Mouse (Mus musculus): Measurements from ENCODE around the gene Dnah7a. TPM values are rescaled to one million over a fixed set of nuclear protein-coding genes. Genes with fewer than 3 reads are reported as not detected.
"Not testable (repeated sequence)": the region's sequence is repeated elsewhere in the genome, so short reads cannot be mapped to it uniquely, and the experiment has no call there.

Gene Dnah7a
- polyA plus RNA-seq, 1 experiment from 2014 or later, result not detected

DNA sequence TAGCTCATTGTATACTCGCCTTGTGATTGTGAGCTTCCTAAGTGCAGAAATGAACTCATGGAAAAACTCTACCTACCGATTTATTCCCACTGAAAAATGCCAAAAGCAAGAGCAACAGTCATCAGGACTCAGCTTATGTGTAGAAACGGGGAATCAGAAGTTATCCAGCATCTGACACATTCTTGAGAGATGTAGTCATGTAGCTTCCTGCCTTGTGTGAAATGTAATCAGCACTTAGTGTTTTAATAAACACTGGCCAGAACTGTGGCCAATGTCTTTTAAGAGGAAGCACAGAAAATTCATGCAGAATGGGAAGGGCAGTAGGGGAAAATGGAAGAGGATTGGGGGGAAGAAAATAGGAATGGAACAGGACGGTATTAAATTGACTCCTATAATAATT, 232.9 kb downstream of the Dnah7a start:
- no peaks in the 10 kb centered on the region for H3K27me3 ChIP-seq
- H3K36me3 ChIP-seq (replicated peaks), result no peaks in the 10 kb centered on the region
- no peak overlapping the region for H3K9ac ChIP-seq
- no peaks in the 10 kb centered on the region for H3K4me1 ChIP-seq (replicated peaks)
- H3K4me2 ChIP-seq, result no peak overlapping the region
- WGBS (ENCODE audit: insufficient replicate concordance), result 44% methylated on average over 4 of the region's 4 CpGs
- ATAC-seq (ENCODE audit: insufficient read depth), result no peak
- H3K4me3 ChIP-seq (replicated peaks), result no peak overlapping the region
- H3K9me3 ChIP-seq (replicated peaks), result no peaks in the 10 kb centered on the region
- H3K27ac ChIP-seq (replicated peaks), result no peak overlapping the region

DNA sequence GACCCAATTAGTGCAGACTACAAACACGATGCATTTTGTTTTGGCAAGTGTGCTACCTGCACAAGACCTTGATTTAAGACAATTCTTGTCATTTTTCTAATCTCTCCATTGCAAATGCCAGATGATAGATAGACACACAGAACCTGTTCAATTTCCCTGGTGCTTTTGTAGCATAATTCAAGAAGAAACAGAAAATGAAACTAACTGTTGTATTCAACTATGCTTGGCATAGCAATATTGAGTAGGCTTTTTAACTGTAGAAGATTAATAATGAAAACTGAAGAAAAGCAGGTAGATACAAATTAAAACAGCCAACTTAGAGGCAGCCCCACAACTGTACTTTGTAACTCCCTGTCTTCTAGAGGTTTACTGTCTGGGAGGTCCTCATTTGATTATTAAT, 234.5 kb downstream of the Dnah7a start:
- H3K4me2 ChIP-seq; H3K27ac ChIP-seq (replicated peaks); H3K36me3 ChIP-seq (replicated peaks); H3K9ac ChIP-seq; H3K4me3 ChIP-seq (replicated peaks); H3K9me3 ChIP-seq (replicated peaks); H3K4me1 ChIP-seq (replicated peaks); ATAC-seq (ENCODE audit: insufficient read depth); H3K27me3 ChIP-seq: not testable (repeated sequence)
- 57% methylated on average over 1 of the region's 1 CpGs for WGBS (ENCODE audit: insufficient replicate concordance)

DNA sequence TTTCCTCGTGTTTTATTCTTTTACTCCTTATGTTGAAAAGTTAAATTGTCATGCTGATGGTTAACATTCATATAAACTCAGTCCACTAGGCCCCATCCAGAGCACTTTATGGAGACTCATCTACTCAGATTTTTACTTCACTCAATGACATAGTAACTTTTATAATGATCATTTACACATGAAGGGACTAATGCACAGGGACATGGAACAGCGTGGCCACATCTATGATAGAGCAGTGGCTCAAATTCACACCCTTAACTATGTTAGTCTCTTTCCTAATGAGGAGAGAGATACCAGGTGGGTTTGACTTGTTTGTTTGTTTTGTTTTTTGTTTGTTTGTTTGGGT, 239.3 kb downstream of the Dnah7a start:
- H3K27me3 ChIP-seq, result no peaks in the 10 kb centered on the region
- no peaks in the 10 kb centered on the region for H3K9me3 ChIP-seq (replicated peaks)
- no peak overlapping the region for H3K4me3 ChIP-seq (replicated peaks)
- no peak overlapping the region for H3K27ac ChIP-seq (replicated peaks)
- 49% methylated on average over 2 of the region's 2 CpGs for WGBS (ENCODE audit: insufficient replicate concordance)
- H3K36me3 ChIP-seq (replicated peaks), result no peaks in the 10 kb centered on the region
- H3K9ac ChIP-seq, result no peak overlapping the region
- no peak for ATAC-seq (ENCODE audit: insufficient read depth)
- H3K4me2 ChIP-seq, result no peak overlapping the region
- H3K4me1 ChIP-seq (replicated peaks), result no peaks in the 10 kb centered on the region

DNA sequence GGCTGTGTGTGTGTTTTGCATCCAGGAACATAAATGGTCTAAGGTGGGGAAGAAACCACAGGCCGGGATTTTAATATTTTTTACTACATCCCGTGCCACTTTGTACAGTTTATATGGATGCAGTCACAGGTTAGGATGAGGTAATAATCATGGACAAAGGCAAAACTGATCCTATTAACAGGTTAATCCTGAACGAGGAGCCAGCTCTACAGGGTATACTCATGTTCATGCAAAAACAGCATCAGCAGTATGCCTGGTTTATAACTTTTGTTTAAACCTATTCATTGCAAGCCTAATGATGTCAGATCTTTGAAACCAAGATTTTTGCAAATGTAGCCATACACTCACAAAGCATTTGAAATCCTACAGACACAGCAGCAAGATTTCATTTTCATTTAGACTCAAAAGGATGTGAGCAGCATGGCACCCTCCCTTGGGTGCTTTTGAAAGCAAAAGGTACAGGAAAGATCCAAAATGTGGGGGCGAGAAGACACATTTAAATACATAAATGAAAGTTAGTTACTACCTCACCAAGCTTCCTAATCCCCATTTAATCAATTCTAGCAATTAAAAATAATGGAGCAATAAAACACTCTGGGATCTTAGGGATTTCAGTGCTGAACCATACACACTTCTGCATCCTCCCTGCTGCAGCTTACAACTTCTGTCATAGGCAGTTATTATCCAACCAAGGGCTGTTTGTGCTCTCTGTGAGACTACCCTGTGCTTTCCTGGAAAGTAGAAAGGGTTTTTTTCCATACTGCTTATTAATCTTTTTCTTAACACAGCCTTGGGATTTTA, 239.9 kb downstream of the Dnah7a start:
- not testable (repeated sequence) for H3K4me1 ChIP-seq (replicated peaks); H3K9me3 ChIP-seq (replicated peaks); H3K36me3 ChIP-seq (replicated peaks); H3K27ac ChIP-seq (replicated peaks); H3K9ac ChIP-seq; H3K4me2 ChIP-seq; H3K27me3 ChIP-seq; ATAC-seq (ENCODE audit: insufficient read depth); H3K4me3 ChIP-seq (replicated peaks)
- WGBS (ENCODE audit: insufficient replicate concordance), result 58% methylated on average over 4 of the region's 4 CpGs

DNA sequence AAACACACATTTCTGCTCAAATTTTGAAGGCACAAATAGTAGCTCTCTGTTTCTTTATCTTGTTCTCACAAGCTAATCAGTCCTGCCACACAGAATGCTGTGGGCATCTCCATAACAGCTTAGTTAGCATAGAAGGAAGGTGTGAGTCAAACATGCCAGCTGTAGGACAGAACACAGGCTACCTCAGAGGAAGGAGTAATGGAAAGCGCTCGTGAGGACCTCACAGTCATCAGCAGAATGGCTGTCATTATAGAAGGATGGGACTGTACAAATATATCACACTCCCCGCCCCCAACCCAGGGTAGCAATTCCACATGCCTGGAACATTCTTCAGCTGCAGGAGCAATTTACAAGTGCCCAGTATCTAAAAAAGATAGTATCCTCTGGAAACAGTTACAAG, 267.4 kb downstream of the Dnah7a start:
- not testable (repeated sequence) for H3K9me3 ChIP-seq (replicated peaks)
- 57% methylated on average over 3 of the region's 3 CpGs for WGBS (ENCODE audit: insufficient replicate concordance)

DNA sequence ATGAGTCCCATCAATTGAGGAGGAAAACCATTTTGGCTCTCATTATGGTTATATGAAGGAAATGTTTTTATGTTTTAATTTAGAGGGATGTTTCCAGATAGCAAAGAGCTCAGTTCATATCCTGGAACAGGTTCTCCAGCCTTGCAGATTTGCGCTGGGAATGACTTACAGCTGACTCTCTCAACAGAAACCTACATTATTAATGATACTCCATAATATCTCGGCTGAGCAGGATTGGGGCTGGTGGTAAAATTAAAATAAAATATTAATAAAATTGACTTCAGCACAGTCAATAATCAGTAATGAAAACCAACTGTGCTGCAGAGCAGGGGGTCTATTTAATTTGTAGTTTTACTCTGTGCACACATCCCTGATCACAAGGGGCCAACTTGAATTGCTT, 274.2 kb downstream of the Dnah7a start:
- not testable (repeated sequence) for ATAC-seq (ENCODE audit: insufficient read depth); H3K27ac ChIP-seq (replicated peaks); H3K36me3 ChIP-seq (replicated peaks); H3K4me1 ChIP-seq (replicated peaks); H3K27me3 ChIP-seq; H3K4me2 ChIP-seq; H3K9me3 ChIP-seq (replicated peaks); H3K4me3 ChIP-seq (replicated peaks); H3K9ac ChIP-seq
- 67% methylated on average over 2 of the region's 2 CpGs for WGBS (ENCODE audit: insufficient replicate concordance)

More for the DNA sequence above, 267.4 kb downstream of the Dnah7a start:
- not testable (repeated sequence) for ATAC-seq (ENCODE audit: insufficient read depth); H3K4me1 ChIP-seq (replicated peaks); H3K27me3 ChIP-seq; H3K36me3 ChIP-seq (replicated peaks); H3K9ac ChIP-seq; H3K4me2 ChIP-seq; H3K27ac ChIP-seq (replicated peaks); H3K4me3 ChIP-seq (replicated peaks)

DNA sequence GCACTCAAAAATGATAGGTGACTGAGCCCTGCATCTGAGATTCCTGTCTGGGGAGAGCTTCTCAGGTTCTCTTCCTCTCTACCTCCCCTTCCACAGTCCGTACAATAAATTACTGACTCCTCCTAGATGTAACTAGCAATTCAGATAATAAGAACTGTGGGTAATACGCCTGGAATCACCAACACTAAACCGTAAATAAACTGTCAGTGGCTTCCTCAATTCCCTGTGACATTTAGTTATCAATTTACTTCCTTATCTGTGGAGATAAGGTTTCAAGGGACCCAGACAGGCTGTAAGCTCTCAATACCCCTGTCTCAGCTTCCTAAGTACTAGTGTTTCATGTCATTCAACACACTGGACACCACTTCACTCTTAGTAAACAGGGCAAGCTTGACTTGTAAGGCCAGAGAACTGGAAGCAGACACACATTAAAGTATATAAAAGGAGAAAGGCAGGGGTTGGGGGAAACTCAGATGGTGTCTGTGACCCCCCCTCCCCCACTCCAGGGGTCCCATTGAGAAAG, 300.7 kb downstream of the Dnah7a start:
- WGBS (ENCODE audit: insufficient replicate concordance), result 12% methylated on average over 3 of the region's 3 CpGs
- H3K9ac ChIP-seq, result no peak overlapping the region
- no peaks in the 10 kb centered on the region for H3K27me3 ChIP-seq
- H3K4me3 ChIP-seq (replicated peaks), result no peak overlapping the region
- H3K4me2 ChIP-seq, result no peak overlapping the region
- H3K36me3 ChIP-seq (replicated peaks), result no peaks in the 10 kb centered on the region
- H3K4me1 ChIP-seq (replicated peaks), result no peaks in the 10 kb centered on the region
- no peaks in the 10 kb centered on the region for H3K9me3 ChIP-seq (replicated peaks)
- no peak overlapping the region for H3K27ac ChIP-seq (replicated peaks)
- no peak for ATAC-seq (ENCODE audit: insufficient read depth)

DNA sequence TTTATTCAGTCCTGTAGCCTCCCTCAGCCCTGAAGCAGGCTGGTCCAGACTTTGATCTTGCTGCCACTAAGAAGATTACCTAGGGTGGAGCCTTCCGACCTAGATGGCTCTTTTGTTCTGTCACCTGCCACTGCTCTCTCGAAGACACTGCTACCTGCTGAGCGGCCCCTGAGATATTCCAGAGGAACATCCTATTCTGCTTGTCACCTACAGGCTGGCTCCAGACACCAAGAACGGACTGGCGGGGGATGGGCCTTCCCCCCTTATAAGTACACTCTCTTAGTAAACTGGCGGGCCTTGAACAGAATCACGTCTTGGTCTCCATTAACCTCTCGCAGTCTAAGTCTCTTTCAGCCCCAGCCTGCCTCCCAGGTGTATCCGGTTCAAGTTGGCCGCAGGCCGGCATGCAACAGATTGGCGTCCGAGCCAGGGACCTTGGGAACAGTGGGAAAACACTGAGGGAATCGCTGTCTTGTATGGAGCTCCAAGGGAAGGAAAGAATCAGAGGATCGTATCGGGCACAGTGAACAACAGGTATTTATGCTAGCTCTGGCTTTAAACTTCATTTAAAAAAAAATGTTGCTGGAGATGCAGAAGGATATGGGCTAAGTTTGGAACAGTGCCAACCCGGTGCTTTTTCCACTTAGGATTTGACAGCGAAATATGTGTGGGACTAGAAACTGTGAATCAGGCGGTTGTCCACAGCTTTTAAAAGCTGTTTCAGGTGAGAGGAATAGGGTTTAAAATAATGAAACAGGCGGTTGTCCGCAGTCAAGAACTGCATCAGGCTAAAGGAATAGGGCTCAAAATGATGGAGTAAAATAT, 312.4 kb downstream of the Dnah7a start:
- WGBS (ENCODE audit: insufficient replicate concordance), result 39% methylated on average over 21 of the region's 21 CpGs

DNA sequence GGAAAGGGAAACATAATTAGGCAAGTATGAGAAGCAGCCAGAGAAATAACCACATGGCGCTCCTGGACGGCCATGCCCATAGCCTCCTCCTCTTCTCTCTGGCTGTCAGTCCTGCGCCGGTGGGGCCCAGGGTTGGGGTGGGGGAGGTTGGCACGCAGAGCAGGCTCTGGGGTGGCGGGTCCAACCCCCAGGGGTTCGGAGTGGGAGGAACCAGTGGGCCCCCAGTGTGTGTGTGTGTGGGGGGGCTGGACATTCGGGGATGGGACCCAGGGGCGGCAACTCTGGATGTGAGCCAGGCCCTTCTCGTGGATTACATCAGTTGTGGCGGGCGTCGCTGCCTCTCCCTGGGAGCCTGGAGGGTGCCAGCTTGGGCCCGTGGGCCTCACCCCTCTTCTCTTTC, 317.8 kb downstream of the Dnah7a start:
- 75% methylated on average over 14 of the region's 14 CpGs for WGBS (ENCODE audit: insufficient replicate concordance)
- H3K4me1 ChIP-seq (replicated peaks), result no peaks in the 10 kb centered on the region
- no peak overlapping the region for H3K27ac ChIP-seq (replicated peaks)
- no peaks in the 10 kb centered on the region for H3K9me3 ChIP-seq (replicated peaks)
- no peak overlapping the region for H3K9ac ChIP-seq
- no peak overlapping the region for H3K4me2 ChIP-seq
- no peaks in the 10 kb centered on the region for H3K27me3 ChIP-seq
- no peak for ATAC-seq (ENCODE audit: insufficient read depth)
- H3K36me3 ChIP-seq (replicated peaks), result no peaks in the 10 kb centered on the region
- H3K4me3 ChIP-seq (replicated peaks), result no peak overlapping the region

More for the DNA sequence above, 312.4 kb downstream of the Dnah7a start:
- not testable (repeated sequence) for H3K27ac ChIP-seq (replicated peaks); ATAC-seq (ENCODE audit: insufficient read depth); H3K4me1 ChIP-seq (replicated peaks); H3K36me3 ChIP-seq (replicated peaks); H3K4me2 ChIP-seq; H3K4me3 ChIP-seq (replicated peaks); H3K9ac ChIP-seq; H3K27me3 ChIP-seq; H3K9me3 ChIP-seq (replicated peaks)

DNA sequence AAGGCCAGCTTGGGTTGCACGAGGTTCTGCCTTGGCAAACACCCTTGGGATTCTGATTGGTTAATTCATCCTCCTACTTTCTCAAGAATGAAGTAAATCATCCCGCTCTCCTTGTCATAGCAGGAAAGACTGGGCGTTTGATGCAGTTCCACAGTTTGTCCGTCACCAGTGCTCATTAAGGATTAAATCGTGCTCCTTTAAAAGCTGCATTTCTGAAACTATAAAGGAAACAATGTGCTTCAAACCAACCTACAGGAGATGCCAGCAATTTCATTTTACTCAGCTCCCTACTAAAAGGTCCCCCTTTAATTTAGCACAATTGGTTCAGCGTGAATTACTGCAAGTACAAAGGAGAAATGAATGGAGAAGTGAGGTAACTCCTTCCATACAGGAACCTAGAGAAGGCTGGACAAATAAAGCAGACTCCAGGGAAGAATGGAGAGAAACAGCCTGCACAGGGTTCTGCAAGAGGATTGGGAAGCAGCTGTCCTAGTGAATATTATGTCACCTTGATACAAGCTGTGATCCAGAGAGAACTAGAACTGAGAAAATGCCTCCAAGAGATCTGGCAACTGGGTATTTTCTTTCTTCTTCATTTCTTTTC, 322.4 kb downstream of the Dnah7a start:
- no peaks in the 10 kb centered on the region for H3K4me1 ChIP-seq (replicated peaks)
- H3K4me2 ChIP-seq, result no peak overlapping the region
- H3K4me3 ChIP-seq (replicated peaks), result no peak overlapping the region
- 64% methylated on average over 6 of the region's 6 CpGs for WGBS (ENCODE audit: insufficient replicate concordance)
- no peak for ATAC-seq (ENCODE audit: insufficient read depth)
- no peak overlapping the region for H3K27ac ChIP-seq (replicated peaks)
- no peaks in the 10 kb centered on the region for H3K9me3 ChIP-seq (replicated peaks)
- no peaks in the 10 kb centered on the region for H3K36me3 ChIP-seq (replicated peaks)
- no peak overlapping the region for H3K9ac ChIP-seq
- no peaks in the 10 kb centered on the region for H3K27me3 ChIP-seq

DNA sequence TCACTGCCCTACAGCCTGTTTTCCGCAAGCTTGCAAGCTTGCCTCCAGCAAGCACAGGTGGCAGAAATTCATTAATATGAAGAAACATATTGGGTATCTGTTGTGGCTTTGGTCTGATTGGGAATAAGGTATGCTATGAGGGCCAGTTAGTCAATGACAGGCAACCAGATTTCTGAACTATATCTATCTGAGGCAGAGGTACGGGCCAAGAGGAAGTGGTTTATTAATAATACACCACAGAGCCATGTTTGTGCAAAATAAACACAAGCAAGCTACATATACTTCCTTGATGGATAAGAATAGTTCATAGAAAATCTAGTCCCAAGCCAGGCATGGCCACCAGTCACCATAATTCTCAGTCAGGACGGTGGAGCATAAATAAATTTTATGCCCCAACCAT, 328.9 kb downstream of the Dnah7a start:
- Histone ChIP-seq H3K4me2 (no peak overlapping the region), H3K9ac (no peak overlapping the region), H3K27me3 (no peaks in the 10 kb centered on the region), H3K9me3 (replicated peaks) (no peaks in the 10 kb centered on the region), H3K36me3 (replicated peaks) (no peaks in the 10 kb centered on the region), H3K27ac (replicated peaks) (no peak overlapping the region), H3K4me3 (replicated peaks) (no peak overlapping the region), H3K4me1 (replicated peaks) (no peaks in the 10 kb centered on the region)
- WGBS (ENCODE audit: insufficient replicate concordance), result 45% methylated on average over 3 of the region's 3 CpGs
- ATAC-seq (ENCODE audit: insufficient read depth), result no peak
